Mouse (Mus musculus): Measurements from ENCODE around the gene Sprr2b. TPM values are rescaled to one million over a fixed set of nuclear protein-coding genes. Genes with fewer than 3 reads are reported as not detected.

Sprr2b gene
- polyA plus RNA-seq, 1 experiment from 2014 or later: 0.25 TPM

GRCm38 (mm10) chr3:92361619-92362018 is 45.2 kb downstream of the Sprr2b start:
- Histone ChIP-seq H3K4me2 (replicated peaks) (no peak overlapping the region), H3K27ac (no peak overlapping the region), H3K4me3 (no peak overlapping the region), H3K36me3 (no peaks in the 10 kb centered on the region), H3K4me1 (no peaks in the 10 kb centered on the region), H3K9me3 (no peaks in the 10 kb centered on the region), H3K27me3 (replicated peaks) (no peaks in the 10 kb centered on the region), H3K9ac (no peak overlapping the region)
- ATAC-seq (ENCODE audit: low FRiP score, low read depth): no peak

- Histone ChIP-seq H3K9me3 (no peaks in the 10 kb centered on the region), H3K27ac (no peak within 1 kb of the TSS), H3K4me1 (no peaks in the 10 kb centered on the region), H3K27me3 (replicated peaks) (no peaks in the 10 kb centered on the region), H3K4me3 (no peak within 1 kb of the TSS), H3K36me3 (no peaks in the 10 kb centered on the region), H3K9ac (no peak within 1 kb of the TSS), H3K4me2 (replicated peaks) (no peak within 1 kb of the TSS)
- no peak for ATAC-seq (ENCODE audit: low FRiP score, low read depth)
- 75% methylated on average over 3 of the region's 3 CpGs for WGBS
Measured at GRCm38 (mm10) chr3:92364887-92365286, 48.5 kb downstream of the Sprr2b start, which contains the start of gene Sprr2f. Gene Sprr2f (plus strand): TSS chr3:92365187.

Other genes starting within 250 kb of the Sprr2b start
- 5.7 and 6.6 TPM in 2 replicates for gene Lor, start 233.5 kb upstream of the Sprr2b start, polyA plus RNA-seq (2016; fragmentation: Nextera tagmentation; extraction: Ambion mirVana)
- not detected in 2 replicates for gene Prr9, start 192.7 kb upstream of the Sprr2b start, polyA plus RNA-seq (2016; fragmentation: Nextera tagmentation; extraction: Ambion mirVana)
- not detected in 2 replicates for gene Lelp1, start 173.9 kb upstream of the Sprr2b start, polyA plus RNA-seq (2016; fragmentation: Nextera tagmentation; extraction: Ambion mirVana)
- gene Sprr2a1, start 100.8 kb upstream of the Sprr2b start, polyA plus RNA-seq (2016; fragmentation: Nextera tagmentation; extraction: Ambion mirVana): not detected in 2 replicates
- gene Sprr2a2, start 100.7 kb upstream of the Sprr2b start, polyA plus RNA-seq (2016; fragmentation: Nextera tagmentation; extraction: Ambion mirVana): 1.4 TPM in 1 of 2 replicates, not detected in the other
- gene Sprr2a3, start 31.2 kb upstream of the Sprr2b start, polyA plus RNA-seq (2016; fragmentation: Nextera tagmentation; extraction: Ambion mirVana): not detected in 2 replicates
- not detected in 2 replicates for gene Sprr2d, start 22.5 kb downstream of the Sprr2b start, polyA plus RNA-seq (2016; fragmentation: Nextera tagmentation; extraction: Ambion mirVana)
- gene Sprr2e, start 35.5 kb downstream of the Sprr2b start, polyA plus RNA-seq (2016; fragmentation: Nextera tagmentation; extraction: Ambion mirVana): not detected in 2 replicates
- gene Sprr2f, start 48.6 kb downstream of the Sprr2b start, polyA plus RNA-seq (2016; fragmentation: Nextera tagmentation; extraction: Ambion mirVana): not detected in 2 replicates
- not detected in 2 replicates for gene Sprr2h, start 69.1 kb downstream of the Sprr2b start, polyA plus RNA-seq (2016; fragmentation: Nextera tagmentation; extraction: Ambion mirVana)
- gene Sprr2i, start 91.4 kb downstream of the Sprr2b start, polyA plus RNA-seq (2016; fragmentation: Nextera tagmentation; extraction: Ambion mirVana): not detected in 2 replicates
- not detected in 2 replicates for gene Sprr2j-ps, start 101.5 kb downstream of the Sprr2b start, polyA plus RNA-seq (2016; fragmentation: Nextera tagmentation; extraction: Ambion mirVana)
- 7.4 and 8.9 TPM in 2 replicates for gene Gm9774, start 112.8 kb downstream of the Sprr2b start, polyA plus RNA-seq (2016; fragmentation: Nextera tagmentation; extraction: Ambion mirVana)
- gene Sprr2k, start 116.0 kb downstream of the Sprr2b start, polyA plus RNA-seq (2016; fragmentation: Nextera tagmentation; extraction: Ambion mirVana): not detected in 2 replicates
- not detected in 2 replicates for gene Sprr1b, start 122.2 kb downstream of the Sprr2b start, polyA plus RNA-seq (2016; fragmentation: Nextera tagmentation; extraction: Ambion mirVana)
- gene Sprr3, start 142.1 kb downstream of the Sprr2b start, polyA plus RNA-seq (2016; fragmentation: Nextera tagmentation; extraction: Ambion mirVana): not detected in 2 replicates
- gene Sprr1a, start 169.3 kb downstream of the Sprr2b start, polyA plus RNA-seq (2016; fragmentation: Nextera tagmentation; extraction: Ambion mirVana): not detected in 2 replicates
- gene Sprr4, start 183.9 kb downstream of the Sprr2b start, polyA plus RNA-seq (2016; fragmentation: Nextera tagmentation; extraction: Ambion mirVana): not detected in 2 replicates
- gene 2310046K23Rik, start 217.9 kb downstream of the Sprr2b start, polyA plus RNA-seq (2016; fragmentation: Nextera tagmentation; extraction: Ambion mirVana): not detected in 2 replicates

Data from neural tube, embryonic 12.5 days (tissue).